Mouse (Mus musculus) left cerebral cortex, postnatal 25 days (tissue): ENCODE measurements around the gene Kpna7. TPM values are rescaled to one million over a fixed set of nuclear protein-coding genes. Genes with fewer than 3 reads are reported as not detected.
"Not testable (repeated sequence)": the region's sequence is repeated elsewhere in the genome, so short reads cannot be mapped to it uniquely, and the experiment has no call there.

Source experiments
- DNase-seq, 2 experiments: peaks; one replicate each; pipeline ENCODE4 v3.0.0; 2022; ENCODE audit warnings: low spot score in 2 of 2, mixed read lengths in 1 of 2
- intact Hi-C: fragments of 180-260 bp; cut with DNase I; formaldehyde crosslinking; loops from one replicate; pipeline ENCODE4 v1.15.1; 2025
- total RNA-seq, 2 experiments: library from RNA; stranded (reverse); gene quantifications; 2 replicates each; pipeline ENCODE4 v1.2.3; 2021

Gene Kpna7
- total RNA-seq, 2 experiments from 2014 or later, result not detected

GRCm38 (mm10) chr5:145054187-145054586, 29.6 kb downstream of the Kpna7 start:
- not testable (repeated sequence) for DNase-seq
- intact Hi-C loops, result loop anchor here (5.0 kb wide), 1 partner anchor 47 kb away; no protein-coding TSS in a partner anchor

GRCm38 (mm10) chr5:145042690-145043089, 41.1 kb downstream of the Kpna7 start, which contains the start of gene 1700018F24Rik:
1700018F24Rik (plus strand) TSS chr5:145042990.
- DNase-seq, intact Hi-C loops: not testable (repeated sequence)

- DNase-seq, result no peak
- intact Hi-C loops, result no loop called here
These were observed 42.2 kb downstream of the Kpna7 start for GRCm38 (mm10) chr5:145041628-145042027.

- DNase-seq, intact Hi-C loops: not testable (repeated sequence)
These were observed 51.4 kb downstream of the Kpna7 start, which contains the start of gene Gm4871 for GRCm38 (mm10) chr5:145032391-145032790. Gm4871 (minus strand) TSS chr5:145032754.

GRCm38 (mm10) chr5:145030476-145030875, 53.4 kb downstream of the Kpna7 start:
- DNase-seq, intact Hi-C loops: not testable (repeated sequence)

GRCm38 (mm10) chr5:145020712-145021111, 63.1 kb downstream of the Kpna7 start:
- intact Hi-C loops, result not testable (repeated sequence)

GRCm38 (mm10) chr5:145020254-145020653, 63.6 kb downstream of the Kpna7 start:
- DNase-seq, intact Hi-C loops: not testable (repeated sequence)

More at GRCm38 (mm10) chr5:145020712-145021111, 63.1 kb downstream of the Kpna7 start:
- not testable (repeated sequence) for DNase-seq

- intact Hi-C loops, DNase-seq: not testable (repeated sequence)
These were observed 67.1 kb downstream of the Kpna7 start for GRCm38 (mm10) chr5:145016761-145017160.

GRCm38 (mm10) chr5:145014278-145014677, 69.6 kb downstream of the Kpna7 start:
- intact Hi-C loops, result loop anchor here (5.0 kb wide), 1 partner anchor 53 kb away; no protein-coding TSS in a partner anchor
- no peak for DNase-seq

GRCm38 (mm10) chr5:145008878-145009659, 74.8 kb downstream of the Kpna7 start:
- intact Hi-C loops, result loop anchor here (5.0 kb wide), 1 partner anchor 43 kb away; no protein-coding TSS in a partner anchor
- DNase-seq, result no peak

- intact Hi-C loops, result loop anchor here (5.0 kb wide), 1 partner anchor 47 kb away; no protein-coding TSS in a partner anchor
- DNase-seq, result no peak
These were observed 78.2 kb downstream of the Kpna7 start for GRCm38 (mm10) chr5:145005596-145005995.

- intact Hi-C loops, result no loop called here
These were observed 79.3 kb downstream of the Kpna7 start for GRCm38 (mm10) chr5:145004495-145004894.

GRCm38 (mm10) chr5:145003362-145003761, 80.5 kb downstream of the Kpna7 start:
- intact Hi-C loops, result no loop called here
- DNase-seq, result no peak

More at GRCm38 (mm10) chr5:145004495-145004894, 79.3 kb downstream of the Kpna7 start:
- no peak for DNase-seq

GRCm38 (mm10) chr5:144998491-144998890, 85.3 kb downstream of the Kpna7 start:
- intact Hi-C loops, result no loop called here
- DNase-seq, result no peak

GRCm38 (mm10) chr5:144990481-144990880, 93.3 kb downstream of the Kpna7 start:
- DNase-seq, result no peak
- intact Hi-C loops, result no loop called here

GRCm38 (mm10) chr5:144990051-144990450, 93.8 kb downstream of the Kpna7 start:
- intact Hi-C loops, result no loop called here
- no peak for DNase-seq

GRCm38 (mm10) chr5:144989061-144989405, 94.8 kb downstream of the Kpna7 start:
- intact Hi-C loops, result loop anchor here (2.0 kb wide), 2 partner anchors 104 to 112 kb away; no protein-coding TSS in a partner anchor
- DNase-seq, result no peak

- intact Hi-C loops, result loop anchor here (2.0 kb wide), 2 partner anchors 104 to 112 kb away; no protein-coding TSS in a partner anchor
- DNase-seq, result peak; percentile 60 to 81
These were observed 95.3 kb downstream of the Kpna7 start for GRCm38 (mm10) chr5:144988340-144989060.

GRCm38 (mm10) chr5:144987561-144987960, 96.3 kb downstream of the Kpna7 start:
- DNase-seq, result no peak
- intact Hi-C loops, result no loop called here

- intact Hi-C loops, result no loop called here
These were observed 99.0 kb downstream of the Kpna7 start for GRCm38 (mm10) chr5:144984839-144985238.

More at GRCm38 (mm10) chr5:144984839-144985238, 99.0 kb downstream of the Kpna7 start:
- no peak for DNase-seq
